Mouse (Mus musculus) lung, adult 2 months (tissue): ENCODE data around the gene Tead1. TPM values are rescaled to one million over a fixed set of nuclear protein-coding genes. Genes with fewer than 3 reads are reported as not detected.

Experiments used
- DNase-seq: peaks from one replicate; pipeline ENCODE4 v3.0.0; 2022
- H3K4me1 ChIP-seq: fragments of 200-500 bp; 2 replicates; pipeline ENCODE4 v1.6.1; 2011; ENCODE audit warnings: low read length; ENCODE audit not compliant: control insufficient read depth, insufficient read depth
- H3K4me3 ChIP-seq: fragments of 200-500 bp; replicated peaks from 2 replicates; pipeline ENCODE3; 2011; ENCODE audit warnings: low read depth, mild to moderate bottlenecking, control low read depth, low read length; ENCODE audit errors: extremely low read depth
- CTCF ChIP-seq: fragments of 200-500 bp; IDR thresholded peaks from 2 replicates; pipeline ENCODE4 v1.5.1; 2011; ENCODE audit warnings: mild to moderate bottlenecking, low read length, control low read depth; ENCODE audit not compliant: insufficient read depth
- POLR2A ChIP-seq: fragments of 200-500 bp; IDR thresholded peaks from 2 replicates; pipeline ENCODE4 v1.6.1; 2011; ENCODE audit warnings: low read depth, mild to moderate bottlenecking, control low read depth, low read length, borderline replicate concordance; ENCODE audit errors: extremely low read depth
- whole genome bisulfite sequencing: fragments of 180-500 bp; shearing (Covaris S2); methylation state at CpG from one replicate; pipeline ENCODE4 v1.1.7; 2018; 5-methylcytosine and 5-hydroxymethylcytosine counted together
- polyA plus RNA-seq: library from polyadenylated mRNA; depleted of rRNA; stranded (reverse); fragments of >200 nt; gene quantifications from 2 replicates; pipeline ENCODE4 v1.2.3, GENCODE M21; 2012

Tead1 gene
- polyA plus RNA-seq, 1 experiment: 45.9 TPM

DNA sequence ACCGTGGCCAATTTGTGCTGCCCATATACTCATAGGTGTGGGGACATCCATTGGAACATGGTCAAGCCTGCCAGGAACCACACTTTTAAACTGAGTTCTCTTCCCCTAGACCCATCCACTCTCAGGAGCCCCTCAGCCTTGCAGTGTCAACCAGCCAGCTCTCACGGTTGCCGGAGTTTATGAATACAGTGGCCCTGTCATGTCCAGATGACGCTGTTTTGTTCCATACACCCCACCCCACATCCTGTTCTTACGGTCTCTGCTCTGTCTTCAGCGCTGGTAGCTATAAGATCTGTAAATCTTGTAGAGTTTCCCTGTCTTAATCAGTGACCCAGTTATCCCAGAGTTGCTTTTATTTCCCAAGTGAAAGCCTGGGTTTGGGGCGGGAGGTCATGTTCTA is 222.6 kb downstream of the Tead1 start:
- WGBS: 87% methylated on average over 7 of the region's 7 CpGs
- Histone ChIP-seq H3K4me1 (no peaks in the 10 kb centered on the region), H3K4me3 (no peak overlapping the region)
- no peak for TF ChIP-seq CTCF
- TF ChIP-seq POLR2A: no peak
- DNase-seq: no peak

DNA sequence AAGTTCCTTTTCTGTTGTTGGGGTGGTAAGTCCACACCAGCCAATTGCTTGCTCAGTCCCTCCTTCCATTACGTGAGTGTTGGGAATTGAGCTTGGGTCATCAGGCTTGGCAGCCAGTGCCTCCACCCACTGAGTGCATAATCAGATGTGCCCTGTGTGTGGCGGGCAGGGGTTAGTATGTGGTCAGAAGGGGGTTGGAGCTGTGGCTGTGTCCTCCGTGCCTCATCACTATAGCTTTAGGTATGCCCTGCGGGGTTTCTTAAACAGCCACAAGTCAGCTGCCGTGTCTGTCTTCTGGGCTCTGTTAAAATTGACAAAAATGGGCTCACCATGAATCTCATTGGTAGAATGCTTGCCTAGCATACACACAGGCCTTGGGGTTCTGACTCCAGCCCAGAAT is 227.7 kb downstream of the Tead1 start:
- no peak for DNase-seq
- Histone ChIP-seq H3K4me1 (no peaks in the 10 kb centered on the region), H3K4me3 (no peak overlapping the region)
- TF ChIP-seq POLR2A (no peak), CTCF (no peak)
- WGBS: 88% methylated on average over 5 of the region's 5 CpGs

DNA sequence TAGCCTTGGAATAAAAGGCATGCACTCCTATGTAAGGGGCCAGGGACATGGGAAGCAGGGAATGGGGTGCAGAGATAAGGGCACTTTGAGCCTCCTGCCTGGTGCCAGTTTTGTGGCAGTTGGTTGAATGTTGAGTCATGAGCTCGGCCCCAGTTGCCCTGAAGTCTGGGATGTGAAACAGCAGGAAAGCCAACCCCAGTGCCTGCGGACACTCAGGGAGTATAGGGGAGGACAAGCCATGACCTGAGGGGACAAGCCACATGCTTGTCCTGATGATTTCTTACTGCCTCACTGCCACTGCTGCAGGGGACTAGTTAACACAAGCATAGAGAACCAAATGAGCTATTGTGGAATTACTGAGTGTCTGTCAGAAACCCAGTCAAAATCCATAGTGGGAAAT is 228.3 kb downstream of the Tead1 start:
- no peak for TF ChIP-seq CTCF
- TF ChIP-seq POLR2A: no peak
- Histone ChIP-seq H3K4me3 (no peak overlapping the region), H3K4me1 (no peaks in the 10 kb centered on the region)
- no peak for DNase-seq
- WGBS: 68% methylated on average over 2 of the region's 2 CpGs

GRCm38 (mm10) chr7:112909164-112909563 is 230.0 kb downstream of the Tead1 start:
- 82% methylated on average over 10 of the region's 10 CpGs for WGBS
- TF ChIP-seq CTCF: no peak
- TF ChIP-seq POLR2A: no peak
- H3K4me3 ChIP-seq: no peak overlapping the region

GRCm38 (mm10) chr7:112912969-112913368 is 233.9 kb downstream of the Tead1 start:
- no peak for TF ChIP-seq CTCF
- no peak for TF ChIP-seq POLR2A
- Histone ChIP-seq H3K4me3 (no peak overlapping the region), H3K4me1 (no peaks in the 10 kb centered on the region)
- no peak for DNase-seq
- 77% methylated on average over 3 of the region's 3 CpGs for WGBS

More at GRCm38 (mm10) chr7:112909164-112909563, 230.0 kb downstream of the Tead1 start:
- no peak for DNase-seq
- no peaks in the 10 kb centered on the region for H3K4me1 ChIP-seq

DNA sequence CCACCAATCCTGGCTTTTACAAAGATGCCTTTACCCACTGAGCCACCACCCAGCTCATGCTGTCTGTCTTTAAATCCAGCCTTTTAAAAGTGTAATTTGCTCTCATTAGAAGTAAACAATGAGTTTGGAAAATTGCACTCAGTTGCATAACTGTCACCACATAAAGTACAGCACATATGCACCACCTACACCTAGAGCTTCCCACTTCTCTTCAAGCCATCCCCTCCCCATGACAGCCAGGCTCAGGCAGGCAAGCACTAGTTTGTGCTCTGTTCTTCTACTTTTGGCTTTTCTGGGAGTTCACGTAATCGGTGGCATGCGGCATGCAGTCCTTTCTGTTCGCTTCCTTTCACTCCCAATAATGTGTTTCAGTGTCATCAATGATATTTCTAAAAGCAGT is 236.5 kb downstream of the Tead1 start:
- no peak for TF ChIP-seq POLR2A
- no peak for TF ChIP-seq CTCF
- no peak for DNase-seq
- WGBS: 93% methylated on average over 4 of the region's 4 CpGs
- no peaks in the 10 kb centered on the region for H3K4me1 ChIP-seq
- no peak overlapping the region for H3K4me3 ChIP-seq

GRCm38 (mm10) chr7:112917613-112918278 is 238.6 kb downstream of the Tead1 start:
- 54% methylated on average over 10 of the region's 10 CpGs for WGBS
- Histone ChIP-seq H3K4me3 (no peak overlapping the region), H3K4me1 (no peaks in the 10 kb centered on the region)
- no peak for DNase-seq
- TF ChIP-seq CTCF: no peak
- no peak for TF ChIP-seq POLR2A

DNA sequence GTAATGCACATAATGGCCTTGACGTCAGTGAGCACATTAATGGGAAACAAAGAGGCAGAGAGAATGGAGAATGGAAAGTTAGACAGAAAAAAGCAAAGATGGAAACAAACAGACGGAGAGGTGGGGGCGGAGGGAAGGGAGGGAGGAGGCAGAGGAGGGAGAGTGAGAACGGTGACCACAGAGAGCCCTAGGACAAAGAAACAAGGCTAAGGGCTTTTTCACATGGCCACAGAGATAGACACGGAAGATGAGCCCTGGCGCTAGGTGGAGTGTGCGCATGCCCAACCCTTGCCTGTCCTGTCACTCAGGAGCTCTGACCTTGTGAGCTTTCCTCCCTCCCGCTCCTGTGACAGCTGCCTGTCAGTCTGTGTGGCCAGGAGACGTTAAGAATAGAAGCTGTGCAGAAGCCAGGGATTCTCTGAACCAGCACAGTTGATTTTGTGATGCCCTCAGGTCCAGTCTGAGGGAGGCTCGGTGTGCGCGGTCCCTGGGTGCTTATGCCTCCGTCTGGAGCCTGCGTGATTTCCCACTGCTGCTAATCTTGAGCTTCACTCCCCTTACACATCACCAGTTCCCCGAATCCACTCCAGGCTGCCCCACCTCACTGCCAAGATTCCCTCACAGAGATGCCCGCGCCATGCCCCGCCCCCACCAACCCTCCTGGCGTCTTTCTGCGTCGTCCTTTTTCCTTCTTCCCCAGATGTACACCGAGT is 239.3 kb downstream of the Tead1 start:
- Histone ChIP-seq H3K4me1 (no peaks in the 10 kb centered on the region), H3K4me3 (no peak overlapping the region)
- DNase-seq: no peak
- WGBS: 50% methylated on average over 22 of the region's 22 CpGs
- TF ChIP-seq POLR2A (no peak), CTCF (no peak)

GRCm38 (mm10) chr7:112919845-112920244 is 240.7 kb downstream of the Tead1 start:
- H3K4me3 ChIP-seq: no peak overlapping the region
- 0% methylated on average over 4 of the region's 4 CpGs for WGBS
- H3K4me1 ChIP-seq: no peaks in the 10 kb centered on the region
- DNase-seq: peak; percentile 39
- TF ChIP-seq POLR2A: no peak
- TF ChIP-seq CTCF: peak; percentile 73

- Histone ChIP-seq H3K4me1 (no peaks in the 10 kb centered on the region), H3K4me3 (no peak overlapping the region)
- no peak for DNase-seq
- TF ChIP-seq POLR2A (no peak), CTCF (no peak)
- WGBS: 52% methylated on average over 4 of the region's 4 CpGs
These were observed 243.7 kb downstream of the Tead1 start for GRCm38 (mm10) chr7:112922801-112923200.

DNA sequence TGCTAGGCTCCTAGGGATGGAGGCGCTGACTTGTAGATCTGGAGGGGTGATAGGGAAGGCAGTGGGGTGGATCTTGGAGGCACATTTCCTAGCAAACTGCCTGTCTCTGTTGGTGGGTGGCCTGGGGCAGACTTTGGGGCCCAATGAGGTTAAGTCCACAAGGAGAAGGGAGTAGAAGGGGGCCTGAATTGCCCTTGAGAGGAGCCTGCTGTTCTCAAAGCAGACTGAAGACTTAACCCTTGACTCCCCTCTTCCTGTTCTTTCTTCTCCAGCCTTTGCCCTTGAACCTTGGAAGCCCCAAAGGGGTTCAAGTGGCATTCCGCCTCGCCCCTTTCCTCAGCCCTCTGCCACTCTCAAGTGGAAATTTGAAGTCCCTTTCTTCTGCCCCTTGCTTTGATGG is 244.6 kb downstream of the Tead1 start:
- no peak for DNase-seq
- H3K4me3 ChIP-seq: no peak overlapping the region
- 75% methylated on average over 3 of the region's 3 CpGs for WGBS
- TF ChIP-seq CTCF (no peak), POLR2A (no peak)
- H3K4me1 ChIP-seq: no peaks in the 10 kb centered on the region
